Mouse (Mus musculus) T-helper 17 cell (primary cell): ENCODE data around the gene Otud7b.

Source experiments
- in situ Hi-C, 2 experiments: fragments of 300-600 bp; cut with MboI, MseI; formaldehyde crosslinking; loops; 1 replicate in 1 of 2; 2 replicates in 1 of 2; pipeline ENCODE4 v1.15.1; 2025; ENCODE audit warnings: high pct_unique_total_duplicates in 2 of 2

Otud7b gene

GRCm38 (mm10) chr3:96135011-96135410 is 30.7 kb downstream of the Otud7b start:
- in situ Hi-C loops = no loop called here

GRCm38 (mm10) chr3:96147950-96148349 is 43.6 kb downstream of the Otud7b start:
- in situ Hi-C loops = loop anchor here in 1 of 2 experiments (5.0 kb wide), 1 partner anchor 61 kb away; no protein-coding TSS in a partner anchor

- in situ Hi-C loops = loop anchor here (5.0 to 10.0 kb wide), 2 partner anchors 65 to 187 kb away; no protein-coding TSS in a partner anchor
These were observed 47.5 kb downstream of the Otud7b start for GRCm38 (mm10) chr3:96151836-96152235.

GRCm38 (mm10) chr3:96152611-96153010 is 48.3 kb downstream of the Otud7b start:
- in situ Hi-C loops = loop anchor here (5.0 to 10.0 kb wide), 2 partner anchors 65 to 188 kb away; no protein-coding TSS in a partner anchor

- in situ Hi-C loops = loop anchor here in 1 of 2 experiments (10.0 kb wide), 1 partner anchor 191 kb away; no protein-coding TSS in a partner anchor
These were observed 51.2 kb downstream of the Otud7b start for GRCm38 (mm10) chr3:96155501-96155900.

DNA sequence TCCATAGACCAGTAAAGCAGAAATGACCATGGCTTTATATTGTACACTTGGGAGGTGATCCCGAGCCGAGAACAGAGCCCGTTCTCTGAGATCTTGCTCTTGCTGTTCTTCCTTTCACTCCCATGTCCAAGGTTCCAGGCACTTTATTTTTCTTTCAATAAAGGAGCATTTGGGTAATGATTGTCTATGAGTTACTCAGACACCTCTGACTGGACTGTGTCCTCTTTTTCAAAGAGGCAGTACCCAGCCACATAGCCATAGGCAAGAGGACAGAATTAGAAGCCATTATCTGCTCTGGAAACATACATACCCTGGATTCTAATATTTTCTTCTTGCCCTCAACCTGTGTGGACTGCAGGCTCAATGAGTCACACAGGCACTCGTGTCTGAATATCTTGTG is 55.5 kb downstream of the Otud7b start:
- in situ Hi-C loops = loop anchor here in 1 of 2 experiments (10.0 kb wide), 1 partner anchor 195 kb away; no protein-coding TSS in a partner anchor

- in situ Hi-C loops = no loop called here
These were observed 56.0 kb downstream of the Otud7b start for GRCm38 (mm10) chr3:96160222-96160802.

DNA sequence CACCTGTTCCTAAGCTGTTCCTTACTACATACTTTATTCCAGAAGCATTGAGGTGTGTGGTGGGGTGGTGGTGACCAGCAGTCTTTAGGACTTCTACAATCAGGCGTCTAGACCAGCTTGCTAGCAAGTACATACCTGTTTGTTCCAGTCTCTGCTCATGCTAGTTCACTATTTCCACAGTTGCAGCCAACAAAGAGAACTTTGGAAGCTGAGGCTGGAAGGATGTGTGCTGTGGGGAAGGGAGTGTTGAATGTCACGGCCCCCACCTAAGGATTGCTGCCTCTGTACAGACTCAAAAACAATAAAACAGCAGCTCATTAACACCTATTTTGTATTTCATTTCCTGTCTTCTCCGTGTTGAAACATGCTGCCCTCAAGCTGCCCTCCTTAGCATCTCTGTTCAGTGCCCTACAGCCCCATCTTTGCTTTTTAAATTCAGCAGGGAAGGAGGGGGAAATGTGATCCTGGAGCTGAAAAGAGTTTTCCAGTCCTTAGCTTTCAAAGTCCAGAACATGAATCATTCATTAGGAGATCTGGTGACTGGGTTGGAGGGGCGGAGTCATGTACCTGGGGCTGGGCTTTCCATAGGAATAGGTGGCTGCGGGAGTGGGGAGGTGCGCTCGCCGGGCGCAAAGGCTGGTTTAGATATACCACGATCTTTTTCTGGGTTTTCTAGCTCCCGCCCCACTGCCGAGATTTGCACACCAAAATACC is 56.6 kb downstream of the Otud7b start:
- in situ Hi-C loops = no loop called here

DNA sequence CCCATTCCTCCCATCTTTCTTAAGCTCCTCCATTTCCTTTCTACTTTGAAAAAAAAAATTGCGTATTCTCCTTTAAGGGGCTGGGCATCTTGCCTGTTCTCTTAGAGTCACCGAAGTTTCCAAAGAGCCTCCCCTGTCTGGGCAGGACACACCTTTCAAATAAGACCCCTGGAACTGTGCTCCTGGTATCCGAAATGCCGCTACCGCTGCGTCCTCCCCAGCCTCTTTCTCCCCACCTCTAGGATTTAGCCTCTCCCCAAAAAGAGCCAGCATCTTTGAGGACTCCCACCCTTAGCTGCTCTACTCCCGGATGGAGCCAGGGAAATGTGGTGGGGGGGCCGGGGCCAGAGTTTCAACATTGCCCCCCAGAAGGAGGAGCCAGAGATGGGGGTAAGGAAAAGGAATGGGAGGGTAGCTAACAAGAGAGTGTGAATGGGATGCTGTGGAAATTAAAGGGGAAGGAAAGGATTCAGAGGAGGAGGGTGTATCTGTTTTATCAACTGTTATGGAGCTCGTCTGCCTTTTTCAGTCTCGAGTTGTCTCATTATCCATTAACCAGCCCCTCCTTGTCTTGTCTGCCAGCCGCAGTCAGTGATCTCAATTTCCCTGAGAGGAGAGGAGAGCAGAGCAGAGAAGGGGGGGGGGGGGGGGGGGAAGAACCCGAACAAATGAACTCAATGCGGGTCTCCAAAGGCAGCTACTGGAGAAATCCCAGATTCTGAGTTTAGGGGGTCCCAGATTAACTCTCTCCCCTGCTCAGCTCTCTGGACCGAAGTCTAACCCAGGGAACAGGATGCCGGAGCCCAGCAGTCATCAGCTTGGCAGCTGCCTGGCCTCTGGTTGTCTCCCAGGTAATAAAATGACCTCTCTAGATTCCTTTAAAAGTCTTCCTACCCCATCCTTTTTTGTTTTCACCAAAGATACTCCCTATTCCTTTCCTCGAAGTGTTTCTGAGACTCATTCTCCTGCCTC is 57.8 kb downstream of the Otud7b start, which contains the start of gene Mtmr11:
TSS of gene Mtmr11 (plus strand) at position 136 of the 972 bp plus-strand sequence.
- in situ Hi-C loops = no loop called here

DNA sequence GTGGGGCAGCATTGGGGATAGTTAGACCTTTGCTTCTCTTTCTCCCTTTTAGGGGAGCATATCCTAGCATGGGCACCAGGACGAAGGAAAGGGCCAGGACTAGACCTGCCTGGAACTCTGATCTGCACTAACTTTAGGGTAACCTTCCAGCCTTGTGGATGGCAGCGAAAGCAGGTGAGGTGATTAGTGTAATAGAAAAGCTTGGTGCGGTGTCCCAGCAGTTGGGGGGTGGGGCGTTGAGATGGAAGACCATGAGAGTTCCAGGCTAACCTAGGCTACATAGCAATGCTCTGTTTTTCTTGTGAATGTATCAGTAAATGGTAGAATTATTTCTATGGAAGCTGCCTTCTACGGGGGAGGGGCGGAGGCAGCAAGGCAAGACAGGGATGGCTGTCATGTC is 58.7 kb downstream of the Otud7b start:
- in situ Hi-C loops = no loop called here

GRCm38 (mm10) chr3:96168466-96169158 is 64.3 kb downstream of the Otud7b start:
- in situ Hi-C loops = no loop called here

GRCm38 (mm10) chr3:96170276-96170675 is 65.9 kb downstream of the Otud7b start:
- in situ Hi-C loops = loop anchor here in 1 of 2 experiments (5.0 kb wide), 1 partner anchor 57 kb away; no protein-coding TSS in a partner anchor

- in situ Hi-C loops = loop anchor here in 1 of 2 experiments (5.0 kb wide), 1 partner anchor 56 kb away; no protein-coding TSS in a partner anchor
These were observed 66.7 kb downstream of the Otud7b start for GRCm38 (mm10) chr3:96170976-96171545.

DNA sequence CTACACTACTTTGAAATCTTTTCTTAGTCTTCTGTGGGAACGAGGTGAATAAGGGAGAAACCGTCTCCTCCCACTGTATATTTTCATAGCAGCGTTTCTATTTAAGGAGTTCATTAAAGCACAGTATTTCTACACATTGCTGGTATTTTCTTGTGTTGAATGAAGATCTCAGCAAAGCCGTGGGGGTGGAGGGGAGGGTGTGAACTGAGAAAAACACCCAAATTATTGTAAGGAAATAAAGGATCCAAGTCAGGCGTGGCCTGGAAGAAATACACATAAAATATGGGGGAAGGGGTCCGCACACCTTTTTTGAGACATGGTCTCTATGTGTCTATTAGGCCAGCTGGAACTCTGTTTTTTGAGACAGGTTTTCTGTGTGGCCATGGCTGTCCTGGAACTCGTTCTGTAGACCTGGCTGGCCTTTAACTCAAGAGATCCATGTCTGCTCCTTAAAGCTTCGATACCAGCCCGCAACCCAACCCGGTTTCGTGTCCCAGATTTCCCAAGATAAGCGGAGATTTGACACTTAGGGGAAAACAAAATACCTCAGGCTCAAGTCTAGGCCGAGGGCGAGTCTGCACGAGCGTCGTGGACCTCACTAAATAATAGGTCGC is 67.4 kb downstream of the Otud7b start:
- in situ Hi-C loops = loop anchor here in 1 of 2 experiments (5.0 kb wide), 1 partner anchor 56 kb away; no protein-coding TSS in a partner anchor

DNA sequence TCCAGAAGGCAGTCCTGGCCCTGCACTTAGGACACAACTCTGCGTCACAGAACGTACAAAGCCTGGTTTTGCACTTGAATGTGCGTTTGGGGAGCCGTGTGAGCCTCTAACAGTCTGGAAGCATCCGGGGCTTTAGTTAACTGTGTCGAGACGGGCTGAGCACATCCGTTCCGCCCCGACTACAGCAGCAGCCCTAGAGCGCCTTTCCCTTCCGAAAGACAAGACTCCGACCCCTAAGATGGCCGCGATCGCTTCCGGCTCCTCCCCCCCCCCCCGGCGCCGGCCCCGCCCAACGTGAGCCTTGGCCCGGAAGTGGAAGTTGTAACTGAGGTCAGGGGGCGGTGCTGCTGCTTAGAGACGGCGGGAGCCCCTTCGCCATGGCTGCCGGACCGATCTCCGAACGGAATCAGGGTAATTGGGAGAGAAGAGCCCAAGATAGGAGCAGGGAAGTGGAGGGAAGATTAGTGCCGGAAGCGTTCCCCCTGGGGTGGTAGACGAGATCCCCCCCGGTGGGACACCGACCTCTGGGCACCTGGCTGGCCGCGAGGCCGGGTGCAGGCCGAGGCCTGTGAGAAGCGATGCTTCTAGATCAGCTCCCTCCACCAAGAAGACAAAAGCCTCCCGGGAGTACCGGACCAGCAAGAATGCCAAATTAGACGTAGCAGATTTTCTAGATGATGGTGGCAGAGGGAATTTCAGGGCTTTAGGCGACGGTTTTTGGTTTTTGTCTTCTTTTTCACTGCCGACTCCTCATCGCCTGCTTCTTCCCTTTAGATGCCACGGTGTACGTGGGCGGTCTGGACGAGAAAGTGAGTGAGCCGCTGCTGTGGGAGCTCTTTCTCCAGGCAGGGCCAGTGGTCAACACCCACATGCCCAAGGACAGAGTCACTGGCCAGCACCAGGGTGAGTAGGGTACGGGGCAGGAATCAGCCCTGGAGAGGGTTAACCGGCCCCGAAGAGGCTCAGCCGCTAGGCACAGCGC is 68.2 kb downstream of the Otud7b start, which contains the start of gene Sf3b4:
TSS of gene Sf3b4 (plus strand) at position 136 of the 982 bp plus-strand sequence.
- in situ Hi-C loops = loop anchor here in 1 of 2 experiments (5.0 kb wide), 1 partner anchor 55 kb away; no protein-coding TSS in a partner anchor

GRCm38 (mm10) chr3:96173185-96173584 is 68.9 kb downstream of the Otud7b start:
- in situ Hi-C loops = loop anchor here in 1 of 2 experiments (5.0 kb wide), 1 partner anchor 54 kb away; no protein-coding TSS in a partner anchor

DNA sequence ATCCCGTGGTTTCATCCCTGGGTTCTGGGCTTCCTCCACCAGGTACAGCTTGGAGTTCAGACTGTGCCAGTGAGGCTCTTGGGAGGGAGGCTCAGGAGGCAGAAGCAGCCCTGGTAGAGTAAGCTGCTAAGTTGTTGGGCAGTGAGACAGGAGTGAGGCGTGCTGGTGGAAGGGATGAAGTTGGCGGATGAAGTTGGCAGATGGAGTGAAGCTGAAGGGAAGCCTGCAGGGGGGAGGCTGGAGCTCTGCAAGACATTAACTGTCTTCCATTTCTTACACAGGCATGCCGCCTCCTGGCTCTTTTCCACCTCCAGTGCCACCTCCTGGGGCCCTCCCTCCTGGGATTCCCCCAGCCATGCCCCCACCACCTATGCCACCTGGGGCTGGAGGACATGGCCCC is 69.7 kb downstream of the Otud7b start:
- in situ Hi-C loops = loop anchor here in 1 of 2 experiments (5.0 kb wide), 1 partner anchor 53 kb away; no protein-coding TSS in a partner anchor

GRCm38 (mm10) chr3:96175251-96175650 is 70.9 kb downstream of the Otud7b start:
- in situ Hi-C loops = no loop called here
